Mouse (Mus musculus) T-helper 1 cell (primary cell): Measurements from ENCODE around the gene Nemf.
"Not testable (repeated sequence)": the region's sequence is repeated elsewhere in the genome, so short reads cannot be mapped to it uniquely, and the experiment has no call there.

ENCODE experiments used
- in situ Hi-C: fragments of 300-600 bp; cut with MboI, MseI; formaldehyde crosslinking; loops from one replicate; pipeline ENCODE4 v1.15.1; 2025; ENCODE audit warnings: high pct_unique_total_duplicates

Nemf gene

DNA sequence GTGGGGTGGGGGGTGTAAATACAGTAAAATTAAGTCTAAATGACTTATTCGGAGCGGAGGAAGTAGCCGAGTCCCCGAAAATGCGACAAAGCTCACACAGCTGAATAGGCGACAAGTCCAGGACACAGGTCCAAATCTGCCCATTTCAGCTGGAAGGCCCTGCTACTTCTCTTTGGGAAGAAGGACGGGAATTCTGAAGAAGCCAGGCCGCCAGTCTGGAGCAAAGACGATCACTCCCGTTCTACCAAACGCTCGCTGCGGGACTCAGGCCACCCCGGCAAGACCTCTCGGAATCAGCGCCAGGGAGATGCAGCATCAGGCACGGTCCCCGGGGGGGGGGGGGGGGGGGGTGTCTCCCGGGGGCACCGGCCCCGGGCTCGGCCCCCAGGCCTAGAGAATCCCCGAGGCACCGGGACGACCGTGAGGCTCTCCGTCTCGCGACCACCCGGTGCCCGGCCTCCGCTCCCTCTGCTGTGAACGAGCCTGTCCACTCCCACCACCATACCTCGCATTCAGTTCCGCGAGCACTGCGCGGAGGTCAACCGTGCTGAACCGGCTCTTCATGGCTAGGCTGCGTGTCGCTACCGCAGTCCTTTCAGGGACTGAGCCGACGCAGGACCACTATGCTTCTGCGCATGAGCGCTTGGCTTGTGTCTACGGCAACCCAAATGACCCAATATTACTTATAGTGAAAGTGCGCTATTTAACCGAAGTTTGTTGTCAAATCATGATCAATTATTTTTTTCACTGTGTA, at the start of gene Nemf:
TSS of gene Nemf (minus strand) at position 620 of the 754 bp plus-strand sequence.
- in situ Hi-C loops, result loop anchor here (5.0 kb wide), 1 partner anchor 221 kb away; no protein-coding TSS in a partner anchor

- in situ Hi-C loops, result no loop called here
These were observed 45.7 kb upstream of the Nemf start for GRCm38 (mm10) chr12:69402594-69403167.

DNA sequence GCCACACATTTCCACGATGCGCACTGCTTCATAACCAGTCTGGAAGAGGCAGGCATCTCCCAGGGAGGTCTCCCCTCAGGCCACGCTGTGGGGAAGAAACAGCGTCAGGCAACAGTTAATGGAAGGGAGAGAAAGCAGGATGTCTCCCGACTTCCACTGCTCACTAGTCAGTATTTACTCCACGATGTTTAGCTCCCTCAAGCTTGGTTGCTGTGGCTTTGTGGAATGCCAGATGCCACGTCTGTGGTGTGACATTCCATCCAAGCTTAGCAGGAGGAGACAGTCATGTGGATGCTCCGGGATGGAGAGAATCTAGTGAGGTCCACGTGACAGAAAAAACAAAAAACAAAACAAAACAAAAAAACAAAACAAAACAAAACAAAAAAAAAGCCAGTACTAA, 45.1 kb upstream of the Nemf start:
- in situ Hi-C loops, result no loop called here

- in situ Hi-C loops, result no loop called here
These were observed 43.9 kb upstream of the Nemf start for GRCm38 (mm10) chr12:69400871-69401286.

DNA sequence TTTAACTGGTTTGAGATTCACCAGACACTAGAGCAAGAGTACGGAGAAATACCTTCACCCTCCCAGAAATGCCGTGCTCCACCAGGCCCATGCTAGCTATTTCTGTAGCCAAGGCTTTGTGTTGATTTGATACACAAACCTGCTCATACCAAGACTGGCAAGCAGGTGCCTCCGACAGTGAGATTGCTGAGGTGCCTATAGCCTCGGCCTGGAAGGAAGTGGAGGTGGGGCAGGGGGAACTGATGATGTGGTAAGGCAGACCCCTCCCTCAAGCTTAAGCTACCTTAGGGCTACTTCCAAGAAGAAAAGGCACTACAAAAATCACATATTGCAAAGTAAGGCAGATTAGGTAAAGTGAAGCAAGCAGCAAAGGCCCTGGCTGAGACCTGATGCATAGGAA, 43.4 kb upstream of the Nemf start:
- in situ Hi-C loops, result no loop called here

DNA sequence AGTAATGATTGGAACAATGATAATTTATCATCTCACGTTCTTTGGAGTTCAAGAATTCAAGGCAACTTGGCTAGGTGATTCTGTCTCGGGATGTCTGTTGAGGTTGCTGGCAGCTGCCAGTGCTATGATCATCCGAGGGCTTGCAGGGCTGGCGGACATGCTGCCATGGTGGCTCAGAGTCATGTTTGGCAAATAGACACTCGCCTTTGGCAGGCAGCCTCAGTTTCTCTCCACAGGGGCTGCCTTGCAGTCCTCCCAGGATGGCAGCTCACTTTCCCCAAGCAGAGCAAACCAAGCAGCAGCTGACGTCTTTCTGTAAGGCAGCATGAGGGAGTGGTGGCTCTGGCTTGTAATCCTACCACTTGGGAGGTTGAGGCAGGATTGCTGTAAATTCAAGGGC, 37.5 kb upstream of the Nemf start:
- in situ Hi-C loops, result no loop called here

DNA sequence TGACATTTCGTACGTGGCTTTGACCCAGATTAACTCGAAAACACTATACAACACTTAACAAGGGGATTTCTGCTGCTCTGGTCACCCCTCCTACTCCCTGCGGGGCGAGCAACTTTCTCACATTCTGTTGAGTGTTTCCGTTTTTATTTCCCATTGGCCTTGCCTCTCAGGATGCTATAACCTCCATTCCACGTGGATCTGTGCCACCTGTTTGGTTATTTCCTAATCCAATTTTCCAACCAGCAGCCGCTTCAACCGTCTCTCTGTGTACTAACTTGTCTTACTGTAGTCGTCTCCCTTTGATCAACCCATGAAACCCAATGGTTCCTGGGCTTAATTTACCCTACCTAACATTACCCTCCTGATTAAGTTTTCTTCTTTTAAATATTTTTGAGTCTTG, 36.1 kb upstream of the Nemf start:
- in situ Hi-C loops, result no loop called here

GRCm38 (mm10) chr12:69390000-69390698, 33.2 kb upstream of the Nemf start:
- in situ Hi-C loops, result no loop called here

- in situ Hi-C loops, result no loop called here
These were observed 32.4 kb upstream of the Nemf start for GRCm38 (mm10) chr12:69389273-69389938.

DNA sequence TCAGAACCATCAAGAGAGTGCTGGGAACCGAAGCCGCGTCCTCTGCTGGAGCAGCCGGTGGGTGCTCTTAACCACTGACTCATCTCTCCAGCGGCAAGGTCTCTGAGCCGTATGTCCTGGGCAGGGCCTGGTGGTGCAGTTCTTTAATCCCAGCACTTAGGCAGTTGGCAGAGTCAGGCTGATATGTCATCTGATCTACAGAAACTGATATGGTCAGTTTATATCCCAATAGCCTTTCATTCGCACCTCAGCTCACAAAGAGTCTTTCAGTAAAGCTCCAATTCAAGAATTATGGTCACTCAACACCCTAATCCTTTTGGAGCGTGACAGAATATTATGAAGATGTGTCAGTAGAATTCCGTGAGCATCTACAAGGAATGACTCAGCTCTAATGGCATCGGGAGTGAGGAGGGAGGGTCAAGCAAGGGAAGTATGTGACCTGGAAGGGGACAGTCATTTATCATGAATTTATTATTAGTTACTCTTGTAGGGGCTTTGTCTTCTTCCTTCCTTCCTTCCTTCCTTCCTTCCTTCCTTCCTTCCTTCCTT, 31.4 kb upstream of the Nemf start:
- in situ Hi-C loops, result no loop called here

GRCm38 (mm10) chr12:69386281-69386732, 29.3 kb upstream of the Nemf start:
- in situ Hi-C loops, result not testable (repeated sequence)

GRCm38 (mm10) chr12:69385542-69386280, 28.7 kb upstream of the Nemf start:
- in situ Hi-C loops, result no loop called here

GRCm38 (mm10) chr12:69384606-69385005, 27.6 kb upstream of the Nemf start:
- in situ Hi-C loops, result loop anchor here (5.0 kb wide), 1 partner anchor 73 kb away; no protein-coding TSS in a partner anchor

- in situ Hi-C loops, result loop anchor here (5.0 kb wide), 1 partner anchor 74 kb away; no protein-coding TSS in a partner anchor
These were observed 25.9 kb upstream of the Nemf start for GRCm38 (mm10) chr12:69382880-69383279.

DNA sequence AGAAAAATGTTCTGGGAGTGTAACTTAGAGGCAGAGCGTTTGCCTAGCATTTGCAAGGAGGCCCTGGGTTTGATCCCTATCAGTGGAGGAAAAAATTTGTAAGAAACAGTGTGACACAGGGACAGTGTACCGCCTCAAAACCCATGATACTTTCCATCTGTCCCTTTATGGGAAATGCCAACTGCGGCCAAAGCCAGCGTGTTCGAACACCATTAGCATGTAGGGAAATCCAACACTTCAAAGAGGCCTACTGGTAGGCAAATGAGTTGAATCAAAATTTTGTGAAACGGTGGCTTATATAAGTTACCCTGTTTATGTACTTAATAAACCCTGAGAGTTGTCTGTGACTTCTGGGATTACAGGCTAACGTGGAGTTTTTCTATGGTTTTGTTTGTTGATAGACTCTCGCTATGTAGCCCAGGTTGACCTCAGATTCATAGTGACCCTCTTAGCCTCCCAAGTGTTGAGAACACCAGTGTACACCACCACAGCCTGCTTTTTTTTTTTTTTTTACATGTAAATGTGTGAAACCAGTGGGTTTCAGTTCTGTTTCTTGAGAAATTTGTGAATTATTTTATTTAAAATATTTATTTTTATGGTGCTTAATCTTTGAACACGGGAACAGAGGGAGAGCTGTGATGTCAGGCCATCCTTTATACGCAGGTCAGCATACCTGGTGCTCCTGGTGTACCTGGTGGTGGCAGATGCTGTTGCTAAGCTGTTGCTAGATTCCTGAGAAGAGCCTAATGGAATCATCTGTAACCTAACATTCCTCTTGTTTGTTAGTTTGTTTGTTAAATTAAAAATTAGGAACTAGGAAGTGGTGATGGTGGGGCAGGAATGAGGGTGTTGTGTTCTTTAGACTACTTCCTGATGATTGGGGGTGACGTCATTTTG, 21.8 kb upstream of the Nemf start:
- in situ Hi-C loops, result loop anchor here (5.0 kb wide), 1 partner anchor 38 kb away; no protein-coding TSS in a partner anchor

DNA sequence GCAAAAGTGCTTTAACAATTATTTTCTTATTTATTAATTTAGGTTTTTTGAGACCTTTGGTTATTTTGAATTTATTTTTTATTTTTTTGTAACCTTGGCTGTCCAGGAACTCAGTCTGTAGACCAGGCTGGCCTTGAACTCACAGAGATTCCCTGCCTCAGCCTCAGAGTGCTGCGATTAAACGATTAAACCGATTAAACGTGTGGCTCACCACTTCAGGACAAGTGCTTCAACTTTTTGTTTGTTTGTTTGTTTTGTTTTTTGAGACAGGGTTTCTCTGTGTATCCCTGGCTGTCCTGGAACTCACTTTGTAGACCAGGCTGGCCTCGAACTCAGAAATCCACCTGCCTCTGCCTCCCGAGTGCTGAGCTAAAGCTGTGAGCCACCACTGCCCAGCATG, 20.7 kb upstream of the Nemf start:
- in situ Hi-C loops, result loop anchor here (5.0 kb wide), 1 partner anchor 40 kb away; no protein-coding TSS in a partner anchor

GRCm38 (mm10) chr12:69377188-69377587, 20.2 kb upstream of the Nemf start:
- in situ Hi-C loops, result loop anchor here (5.0 kb wide), 1 partner anchor 40 kb away; no protein-coding TSS in a partner anchor

DNA sequence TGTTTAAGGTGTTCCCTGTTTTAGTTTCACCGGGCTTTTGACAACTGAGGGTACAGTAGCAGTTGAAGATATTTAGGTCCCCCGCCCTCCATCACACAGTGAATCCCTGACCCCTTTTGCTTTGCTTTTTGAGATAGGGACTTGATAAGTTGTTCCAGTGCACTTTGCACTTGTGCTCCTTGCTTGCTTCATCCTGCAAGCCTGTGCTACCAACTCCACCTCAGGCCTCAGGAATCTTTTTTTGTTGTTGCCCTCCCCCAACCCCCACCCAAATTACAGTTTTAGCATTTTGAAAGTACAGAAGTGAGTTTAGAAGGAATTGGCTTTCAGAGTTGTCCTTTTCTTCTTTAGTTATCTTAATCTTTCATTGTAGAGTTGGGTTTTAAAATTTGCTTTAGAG, 19.2 kb upstream of the Nemf start:
- in situ Hi-C loops, result loop anchor here (5.0 kb wide), 1 partner anchor 41 kb away; no protein-coding TSS in a partner anchor
